Mouse (Mus musculus) cortical plate, adult 2 months (tissue): ENCODE data around the gene Naaladl2. TPM values are rescaled to one million over a fixed set of nuclear protein-coding genes. Genes with fewer than 3 reads are reported as not detected.

Source experiments
- H3K27ac ChIP-seq: fragments of 200-500 bp; 2 replicates; pipeline ENCODE4 v1.5.1; 2012; ENCODE audit warnings: low read length, control low read depth, inconsistent platforms; ENCODE audit not compliant: insufficient read depth
- H3K4me1 ChIP-seq: fragments of 200-500 bp; 2 replicates; pipeline ENCODE4 v1.6.1; 2011; ENCODE audit warnings: low read length; ENCODE audit not compliant: control insufficient read depth, insufficient read depth
- H3K4me3 ChIP-seq: fragments of 200-500 bp; 2 replicates; pipeline ENCODE4 v1.5.1; 2011; ENCODE audit warnings: mild to moderate bottlenecking, low read length, control low read depth; ENCODE audit not compliant: insufficient read depth
- CTCF ChIP-seq: fragments of 200-500 bp; IDR thresholded peaks from 2 replicates; pipeline ENCODE4 v1.5.1; 2011; ENCODE audit warnings: mild to moderate bottlenecking, control low read depth, low read length; ENCODE audit not compliant: insufficient read depth; ENCODE audit errors: extremely low read depth
- POLR2A ChIP-seq: fragments of 200-500 bp; IDR thresholded peaks from 2 replicates; pipeline ENCODE4 v1.6.1; 2011; ENCODE audit warnings: mild to moderate bottlenecking, low read length, control low read depth; ENCODE audit not compliant: insufficient read depth; ENCODE audit errors: extremely low read depth
- polyA plus RNA-seq: library from polyadenylated mRNA; depleted of rRNA; stranded (reverse); fragments of >200 nt; gene quantifications from 2 replicates; pipeline ENCODE4 v1.2.3, GENCODE M21; 2012

Gene Naaladl2
- polyA plus RNA-seq, 1 experiment: 1.0 TPM

DNA sequence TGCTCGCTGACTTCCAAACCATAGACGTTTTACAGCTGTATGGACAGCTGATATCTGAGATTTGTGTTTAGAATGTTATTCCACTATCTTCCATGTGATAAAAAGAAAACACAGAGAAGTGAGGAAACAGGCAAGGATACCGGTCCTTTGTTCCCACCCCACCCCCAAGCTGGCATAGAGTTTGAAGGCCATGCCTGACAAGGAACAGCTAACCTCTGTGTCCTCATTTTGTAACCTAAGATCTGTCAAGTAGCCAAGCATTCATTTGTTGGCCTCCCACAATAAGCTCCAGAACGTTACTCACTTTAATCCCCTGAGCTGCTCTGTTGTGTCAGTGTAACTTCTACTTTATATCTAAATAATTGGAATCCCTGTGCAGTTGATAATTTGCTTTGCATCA lies 161.9 kb downstream of the Naaladl2 start:
- Histone ChIP-seq H3K4me3 (no peak overlapping the region), H3K4me1 (no peaks in the 10 kb centered on the region), H3K27ac (no peak overlapping the region)
- TF ChIP-seq CTCF (no peak), POLR2A (no peak)

DNA sequence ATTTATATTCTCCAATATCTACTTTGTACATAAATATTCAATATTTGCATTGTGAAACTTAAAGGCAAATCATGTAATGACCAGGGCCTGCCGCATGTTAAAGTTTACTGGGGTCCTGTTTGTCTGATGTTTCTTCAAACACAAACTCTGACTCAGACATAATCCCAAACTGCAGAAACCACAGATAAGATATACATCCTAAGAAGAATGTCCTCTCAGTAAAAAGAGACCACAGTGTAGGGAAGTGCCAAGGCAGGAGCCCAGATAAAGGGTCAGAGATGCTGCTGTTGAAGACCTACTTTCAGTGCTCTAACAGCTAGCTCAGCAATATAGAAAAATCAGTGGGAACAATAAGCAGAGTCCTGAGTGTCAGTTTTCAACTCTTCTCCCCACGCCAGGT lies 201.9 kb downstream of the Naaladl2 start:
- no peak for TF ChIP-seq POLR2A
- TF ChIP-seq CTCF: no peak
- Histone ChIP-seq H3K4me1 (no peaks in the 10 kb centered on the region), H3K27ac (no peak overlapping the region), H3K4me3 (no peak overlapping the region)

DNA sequence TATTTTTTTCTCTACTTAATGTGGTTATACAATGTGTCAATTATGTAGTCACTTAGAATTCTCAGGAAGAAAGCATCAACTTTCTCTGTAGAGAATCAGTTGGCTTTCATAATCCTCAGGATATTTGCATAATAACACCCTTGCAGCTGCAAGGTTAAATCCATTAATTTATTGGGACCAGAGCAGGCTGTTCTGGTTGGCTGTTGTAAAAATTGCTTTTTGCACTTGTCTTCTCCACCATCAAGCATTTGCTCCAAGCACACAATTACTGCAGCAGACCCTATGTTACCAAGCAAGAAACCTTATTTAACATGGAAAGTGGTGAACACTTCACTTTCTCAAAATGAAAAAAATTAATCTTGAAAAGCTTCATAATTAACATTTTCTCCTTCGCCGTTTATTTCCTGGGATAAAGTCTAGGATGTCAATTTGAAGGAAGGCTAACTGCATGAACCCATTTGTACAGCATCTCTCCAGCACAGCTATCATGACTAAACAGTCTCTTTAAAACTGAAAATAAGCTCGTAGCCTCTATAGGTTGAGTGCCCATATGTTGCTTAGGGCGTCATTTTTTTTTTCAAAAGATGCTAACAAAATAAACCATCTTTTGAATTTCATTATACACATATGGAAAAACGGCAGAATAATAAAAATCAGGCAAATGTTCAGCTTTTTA lies 205.4 kb downstream of the Naaladl2 start:
- H3K27ac ChIP-seq: no peak overlapping the region
- no peak overlapping the region for H3K4me3 ChIP-seq
- H3K4me1 ChIP-seq: no peaks in the 10 kb centered on the region
- no peak for TF ChIP-seq POLR2A
- TF ChIP-seq CTCF: no peak

DNA sequence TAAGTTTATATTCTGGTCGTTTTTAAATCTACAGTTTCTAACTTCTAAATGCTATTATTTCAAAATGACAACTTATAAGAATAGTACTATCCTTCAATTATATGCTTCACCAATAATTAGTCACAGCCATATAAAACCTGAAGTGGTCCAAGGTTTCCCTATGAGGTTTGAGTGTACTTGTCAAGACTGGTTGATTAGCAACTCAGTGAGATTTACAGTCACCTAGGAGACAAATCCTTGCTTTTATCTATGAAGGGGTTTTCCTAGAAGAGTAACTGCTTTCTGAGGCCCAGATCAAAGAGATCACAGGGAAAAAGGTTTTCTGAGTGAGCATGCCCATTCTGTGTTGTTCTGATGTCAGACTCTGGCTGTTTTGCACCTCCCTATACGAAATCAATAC lies 222.2 kb downstream of the Naaladl2 start:
- Histone ChIP-seq H3K4me1 (no peaks in the 10 kb centered on the region), H3K4me3 (no peak overlapping the region), H3K27ac (no peak overlapping the region)
- no peak for TF ChIP-seq POLR2A
- TF ChIP-seq CTCF: no peak

DNA sequence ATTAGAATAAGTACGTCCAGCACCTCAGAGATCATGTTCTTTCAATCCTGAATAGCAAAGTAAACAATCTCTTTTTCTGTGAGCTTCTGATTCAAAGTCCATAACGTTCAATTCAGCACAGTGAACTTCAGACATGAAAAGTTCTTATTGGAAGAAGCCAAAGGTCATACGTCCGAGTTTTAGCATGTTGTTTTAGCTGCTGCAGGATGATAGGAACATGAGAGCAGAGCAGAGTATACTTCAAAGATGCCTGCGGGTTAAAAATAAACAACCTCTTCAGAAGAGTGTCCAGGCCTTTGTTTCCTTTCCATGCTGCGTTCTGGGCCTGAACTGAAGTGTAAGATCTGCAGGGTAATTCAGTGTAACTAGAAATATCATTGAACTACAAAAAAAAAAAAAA lies 222.7 kb downstream of the Naaladl2 start:
- Histone ChIP-seq H3K4me3 (no peak overlapping the region), H3K27ac (no peak overlapping the region), H3K4me1 (no peaks in the 10 kb centered on the region)
- TF ChIP-seq POLR2A (no peak), CTCF (no peak)

DNA sequence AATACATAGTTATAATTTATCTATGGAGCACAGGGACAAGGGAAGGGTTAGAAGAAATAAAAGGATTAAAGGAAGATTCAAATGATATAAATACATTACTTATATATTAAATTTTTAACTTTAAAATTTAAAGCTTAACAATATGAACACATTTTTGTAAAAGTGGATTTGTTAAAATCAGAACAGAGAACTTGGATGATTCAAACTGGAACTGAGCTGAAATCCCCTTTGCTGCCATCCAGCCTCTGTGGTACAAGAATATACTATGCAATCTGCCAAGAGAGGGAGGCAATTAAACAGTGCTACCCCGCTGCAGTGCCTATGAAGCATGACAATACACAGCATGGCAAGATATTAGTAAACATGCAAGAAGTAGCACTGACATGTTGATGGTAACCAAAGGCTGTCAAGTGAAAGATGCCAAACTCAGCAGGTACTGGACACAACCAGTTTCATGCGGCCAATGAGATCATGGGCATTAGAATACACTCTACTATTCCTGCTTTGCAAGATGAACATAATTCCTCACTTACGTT lies 238.6 kb downstream of the Naaladl2 start:
- H3K27ac ChIP-seq: no peak overlapping the region
- no peak overlapping the region for H3K4me3 ChIP-seq
- TF ChIP-seq CTCF (no peak), POLR2A (no peak)
- H3K4me1 ChIP-seq: no peaks in the 10 kb centered on the region

DNA sequence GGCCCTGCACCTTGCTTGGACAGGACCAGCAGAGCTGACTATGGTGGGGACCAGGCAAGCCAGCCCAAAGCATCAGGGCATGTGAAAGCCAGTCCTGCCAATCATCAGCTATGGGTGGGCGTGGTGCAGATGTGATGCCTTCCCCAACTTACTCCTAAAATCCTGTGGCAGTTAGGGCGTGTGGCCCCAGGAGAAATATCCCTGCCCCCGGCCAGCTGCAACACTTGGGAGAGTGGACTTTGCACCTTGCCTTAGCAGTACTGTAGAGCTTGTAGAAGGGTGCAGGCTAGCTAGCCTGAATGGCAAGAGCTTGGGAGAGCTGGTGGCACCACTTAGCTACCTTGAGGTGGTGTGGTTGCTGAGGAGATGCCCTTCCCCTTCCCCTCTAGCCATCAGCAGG lies 255.3 kb downstream of the Naaladl2 start:
- TF ChIP-seq POLR2A (no peak), CTCF (no peak)
- H3K27ac ChIP-seq: no peak overlapping the region
- no peak overlapping the region for H3K4me3 ChIP-seq
- no peaks in the 10 kb centered on the region for H3K4me1 ChIP-seq

DNA sequence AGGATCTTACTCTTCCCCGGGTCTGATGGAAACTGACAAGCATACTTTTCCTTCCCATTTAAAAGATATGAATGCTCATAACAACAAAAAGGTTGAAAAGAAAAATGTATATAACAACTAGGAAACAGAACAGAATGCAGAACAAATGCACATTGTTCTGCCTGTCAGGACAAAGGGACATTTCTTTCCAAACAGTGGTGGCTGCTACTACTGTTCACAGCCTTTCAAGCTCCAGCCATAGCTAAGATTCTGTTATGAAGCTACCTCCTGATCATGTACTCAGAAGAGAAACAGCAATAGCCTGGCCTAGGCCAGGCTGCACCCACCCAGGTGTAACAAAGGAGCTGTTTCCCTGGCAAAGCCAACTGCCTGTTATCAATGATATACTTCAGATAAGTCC lies 271.8 kb downstream of the Naaladl2 start:
- Histone ChIP-seq H3K4me3 (no peak overlapping the region), H3K4me1 (no peaks in the 10 kb centered on the region), H3K27ac (no peak overlapping the region)
- TF ChIP-seq CTCF (no peak), POLR2A (no peak)

DNA sequence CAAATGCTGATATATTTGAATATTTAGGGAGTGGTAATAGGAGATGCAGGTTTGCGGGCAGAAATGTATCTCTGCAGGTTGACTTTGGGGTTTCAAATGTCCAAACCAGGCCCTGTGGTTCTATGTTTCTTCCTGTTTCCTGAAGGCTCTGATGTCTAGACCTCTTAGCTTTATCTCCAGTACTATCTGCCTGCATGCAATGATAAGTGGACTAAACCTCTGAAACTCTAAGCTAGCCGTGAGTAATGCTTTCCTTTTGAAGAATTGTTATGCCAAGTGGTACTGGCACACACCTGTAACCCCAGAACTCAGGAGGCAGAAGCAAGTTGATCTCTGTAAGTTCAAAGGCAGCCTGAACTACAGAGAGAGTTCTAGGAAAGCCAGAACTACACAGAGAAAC lies 291.1 kb downstream of the Naaladl2 start:
- Histone ChIP-seq H3K27ac (no peak overlapping the region), H3K4me1 (no peaks in the 10 kb centered on the region), H3K4me3 (no peak overlapping the region)
- TF ChIP-seq POLR2A (no peak), CTCF (no peak)

DNA sequence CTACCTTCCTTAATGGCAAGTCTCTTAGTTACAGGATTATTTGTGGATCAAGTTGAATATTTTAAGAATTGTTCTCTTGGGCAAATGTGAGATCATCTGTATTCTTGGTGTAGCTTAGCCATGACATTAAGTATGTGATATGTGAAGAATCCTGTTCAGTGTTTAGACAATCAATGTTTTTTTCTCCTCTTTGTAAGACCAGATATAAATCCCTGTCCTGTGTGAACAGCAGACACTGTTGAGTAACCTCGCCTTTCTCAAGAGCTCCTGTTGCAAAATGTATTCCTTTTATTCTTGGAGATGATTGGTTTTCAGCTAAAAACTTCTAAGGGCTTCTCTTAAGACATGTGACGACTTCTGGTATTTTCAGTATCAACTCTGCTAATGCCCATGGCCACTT lies 347.3 kb downstream of the Naaladl2 start:
- no peak for TF ChIP-seq POLR2A
- TF ChIP-seq CTCF: no peak
- Histone ChIP-seq H3K27ac (no peak overlapping the region), H3K4me3 (no peak overlapping the region), H3K4me1 (no peaks in the 10 kb centered on the region)
